Mouse (Mus musculus) forebrain, postnatal 0 days (tissue): ENCODE measurements at regions not wholly inside any gene's neighbourhood (a gene's known extent, or its start where the extent isn't known, plus 50 kb on each side); places are given as distances from the start of the nearest gene placed in this dataset.

Source experiments
- ATAC-seq: fragments of 200-750 bp; cut with Nextera tagmentation; 2 replicates; pipeline ENCODE4 v1.8.0; 2017; ENCODE audit warnings: mild to moderate bottlenecking, moderate library complexity
- DNase-seq: peaks from one replicate; pipeline ENCODE4 v3.0.0-alpha.2; 2015
- H3K27ac ChIP-seq: fragments of 300-500 bp; sonication (generic); 2 replicates; pipeline ENCODE4 v1.5.1; 2014; ENCODE audit warnings: low read depth, mild to moderate bottlenecking, antibody characterized with exemption, low read length, moderate library complexity, mixed read lengths
- H3K27me3 ChIP-seq: fragments of 300-500 bp; sonication (generic); 2 replicates; pipeline ENCODE4 v1.6.1; 2014; ENCODE audit warnings: mild to moderate bottlenecking, low read length, mixed read lengths; ENCODE audit not compliant: insufficient read depth
- H3K36me3 ChIP-seq: fragments of 300-500 bp; sonication (generic); 2 replicates; pipeline ENCODE4 v1.6.1; 2014; ENCODE audit warnings: mild to moderate bottlenecking, moderate library complexity; ENCODE audit not compliant: insufficient read depth
- H3K4me1 ChIP-seq: fragments of 300-500 bp; sonication (generic); 2 replicates; pipeline ENCODE4 v1.6.1; 2014; ENCODE audit warnings: antibody characterized with exemption; ENCODE audit not compliant: insufficient read depth
- H3K4me2 ChIP-seq: fragments of 300-500 bp; sonication (generic); 2 replicates; pipeline ENCODE4 v1.6.1; 2014; ENCODE audit warnings: low read depth, mild to moderate bottlenecking, moderate library complexity
- H3K4me3 ChIP-seq: fragments of 300-500 bp; sonication (generic); 2 replicates; pipeline ENCODE4 v1.5.1; 2014; ENCODE audit warnings: low read depth, low read length, mixed read lengths
- H3K9ac ChIP-seq: fragments of 300-500 bp; sonication (generic); 2 replicates; pipeline ENCODE4 v1.6.1; 2014; ENCODE audit warnings: mild to moderate bottlenecking
- H3K9me3 ChIP-seq: fragments of 300-500 bp; sonication (generic); 2 replicates; pipeline ENCODE4 v1.6.1; 2016; ENCODE audit warnings: low read length
- CTCF ChIP-seq: sonication (generic); IDR thresholded peaks from 2 replicates; pipeline ENCODE4 v1.5.1; 2016; ENCODE audit warnings: antibody characterized with exemption, control low read depth, low read depth
- WGBS: fragments of 180-500 bp; shearing (Covaris S2); extraction: QIAGEN DNeasy Blood & Tissue Kit; methylation state at CpG from one replicate; pipeline ENCODE4 v1.1.7; 2014; 5-methylcytosine and 5-hydroxymethylcytosine counted together

GRCm38 (mm10) chr4:72412100-72412788 is 211.5 kb upstream of the Tle1 start:
- H3K4me3 ChIP-seq, result no peak overlapping the region
- WGBS, result 91% methylated on average over 8 of the region's 8 CpGs
- no peaks in the 10 kb centered on the region for H3K4me1 ChIP-seq
- H3K4me2 ChIP-seq, result no peak overlapping the region
- H3K27ac ChIP-seq, result no peak overlapping the region
- no peaks in the 10 kb centered on the region for H3K9me3 ChIP-seq
- no peaks in the 10 kb centered on the region for H3K27me3 ChIP-seq
- H3K9ac ChIP-seq, result no peak overlapping the region
- DNase-seq (no peak), ATAC-seq (no peak)
- H3K36me3 ChIP-seq, result no peaks in the 10 kb centered on the region
- no peak for TF ChIP-seq CTCF

- H3K9me3 ChIP-seq, result no peaks in the 10 kb centered on the region
- no peak overlapping the region for H3K9ac ChIP-seq
- H3K27me3 ChIP-seq, result no peaks in the 10 kb centered on the region
- H3K36me3 ChIP-seq, result no peaks in the 10 kb centered on the region
- no peak overlapping the region for H3K4me2 ChIP-seq
- WGBS, result 97% methylated on average over 3 of the region's 3 CpGs
- no peak overlapping the region for H3K27ac ChIP-seq
- no peaks in the 10 kb centered on the region for H3K4me1 ChIP-seq
- ATAC-seq (no peak), DNase-seq (no peak)
- no peak for TF ChIP-seq CTCF
- no peak overlapping the region for H3K4me3 ChIP-seq
Observed at GRCm38 (mm10) chr4:72411343-72411742, 210.6 kb upstream of the Tle1 start.

GRCm38 (mm10) chr4:72400759-72401158 is 200.0 kb upstream of the Tle1 start:
- 95% methylated on average over 1 of the region's 1 CpGs for WGBS
- DNase-seq (no peak), ATAC-seq (no peak)
- no peak overlapping the region for H3K4me3 ChIP-seq
- H3K9ac ChIP-seq, result no peak overlapping the region
- no peaks in the 10 kb centered on the region for H3K9me3 ChIP-seq
- H3K27me3 ChIP-seq, result no peaks in the 10 kb centered on the region
- H3K36me3 ChIP-seq, result no peaks in the 10 kb centered on the region
- H3K27ac ChIP-seq, result no peak overlapping the region
- no peak for TF ChIP-seq CTCF
- H3K4me1 ChIP-seq, result no peaks in the 10 kb centered on the region
- no peak overlapping the region for H3K4me2 ChIP-seq

GRCm38 (mm10) chr4:72391887-72392435 is 191.2 kb upstream of the Tle1 start:
- Histone ChIP-seq H3K36me3 (no peaks in the 10 kb centered on the region), H3K9me3 (no peaks in the 10 kb centered on the region), H3K4me3 (no peak overlapping the region), H3K9ac (no peak overlapping the region), H3K4me1 (no peaks in the 10 kb centered on the region), H3K27ac (no peak overlapping the region), H3K4me2 (no peak overlapping the region), H3K27me3 (no peaks in the 10 kb centered on the region)
- no peak for TF ChIP-seq CTCF
- no peak for DNase-seq
- no peak for ATAC-seq
- WGBS, result 76% methylated on average over 3 of the region's 3 CpGs

GRCm38 (mm10) chr4:72389811-72390625 is 189.3 kb upstream of the Tle1 start:
- 74% methylated on average over 5 of the region's 5 CpGs for WGBS
- DNase-seq, result no peak
- no peaks in the 10 kb centered on the region for H3K9me3 ChIP-seq
- H3K4me3 ChIP-seq, result no peak overlapping the region
- peaks cover 5% of the 10 kb centered on the region; the same call in 1 of the 2 replicates for H3K4me1 ChIP-seq
- no peaks in the 10 kb centered on the region for H3K27me3 ChIP-seq
- no peak for TF ChIP-seq CTCF
- H3K27ac ChIP-seq, result no peak overlapping the region
- H3K9ac ChIP-seq, result no peak overlapping the region
- no peak overlapping the region for H3K4me2 ChIP-seq
- H3K36me3 ChIP-seq, result no peaks in the 10 kb centered on the region
- no peak for ATAC-seq

- peak overlapping the region; percentile 42 for H3K27ac ChIP-seq
- no peak overlapping the region for H3K9ac ChIP-seq
- no peak overlapping the region for H3K4me3 ChIP-seq
Observed at GRCm38 (mm10) chr4:72384901-72385264, 184.2 kb upstream of the Tle1 start.

More at GRCm38 (mm10) chr4:72384901-72385264, 184.2 kb upstream of the Tle1 start:
- no peaks in the 10 kb centered on the region for H3K9me3 ChIP-seq
- ATAC-seq (peak; percentile 84), DNase-seq (peak; percentile 90)
- H3K27me3 ChIP-seq, result 0 out of 2 replicates have a peak, but pooled peaks cover 3% of the 10 kb centered on the region
- WGBS, result 5% methylated on average over 12 of the region's 12 CpGs
- peak; percentile 50 for TF ChIP-seq CTCF
- H3K4me1 ChIP-seq, result peaks cover 11% of the 10 kb centered on the region
- no peaks in the 10 kb centered on the region for H3K36me3 ChIP-seq
- H3K4me2 ChIP-seq, result peak overlapping the region; percentile 17; the same call in 1 of the 2 replicates
